10 mouse cellular contexts compared by ENCODE assay signal in the genomic region with DNA sequence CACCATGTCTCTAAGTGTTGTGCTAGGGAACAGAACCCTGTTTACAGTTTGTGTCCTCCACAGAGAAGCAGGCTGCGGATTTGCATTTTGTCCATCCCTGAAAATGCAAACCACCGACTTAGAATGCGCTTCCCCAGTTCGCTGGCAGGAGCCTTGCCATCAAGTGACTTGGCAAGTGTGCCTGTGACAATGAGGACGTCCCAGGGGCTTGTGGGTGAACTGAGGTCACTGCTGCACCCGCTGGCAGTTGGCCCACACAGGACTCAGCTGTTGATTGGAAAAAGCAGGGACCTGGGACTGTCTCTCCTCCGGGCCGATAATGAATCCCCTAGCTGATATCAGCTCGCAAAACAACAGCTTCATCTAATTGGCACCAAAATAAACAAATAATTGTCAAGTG. TPM values are rescaled to one million over a fixed set of nuclear protein-coding genes. Genes with fewer than 3 reads are reported as not detected.
DNase-seq lines count a peak whose midpoint lies in the region; ATAC-seq and TF ChIP-seq lines count a peak whose summit lies in the region.
"Had no signal": no experiment of that assay in that cellular context is flagged by ENCODE, and none has a peak within 500 bp of the region (broad histone marks: within the 10 kb centered on the region; RNA-seq: fewer than 3 reads in every experiment).

No protein-coding gene starts in this region.

- H3K36me3 ChIP-seq in lung, embryonic 14.5 days (ENCODE audit: insufficient read depth): no peaks in the 10 kb centered on the region
- H3K36me3 ChIP-seq in forebrain, postnatal 0 days (ENCODE audit: insufficient read depth): no peaks in the 10 kb centered on the region
- no peaks in the 10 kb centered on the region; the same call in 1 of the 2 replicates for H3K36me3 ChIP-seq in hindbrain, embryonic 10.5 days

- no peaks in the 10 kb centered on the region for H3K27me3 ChIP-seq in lung, embryonic 14.5 days (ENCODE audit: insufficient read depth, low read length)
- no peaks in the 10 kb centered on the region for H3K27me3 ChIP-seq in forebrain, postnatal 0 days (ENCODE audit: insufficient read depth, low read length)
- no peaks in the 10 kb centered on the region for H3K27me3 ChIP-seq in hindbrain, embryonic 10.5 days (ENCODE audit: insufficient read depth, poor library complexity, severe bottlenecking)

- H3K27ac ChIP-seq in lung, embryonic 14.5 days (ENCODE audit: low read depth): no peak overlapping the region
- H3K27ac ChIP-seq in forebrain, postnatal 0 days (ENCODE audit: low read depth, low read length): no peak overlapping the region
- no peak overlapping the region for H3K27ac ChIP-seq in hindbrain, embryonic 10.5 days
- H3K27ac ChIP-seq: macrophage had no signal

- 39% methylated on average over 9 of the region's 9 CpGs for WGBS in lung, embryonic 14.5 days
- WGBS in lung, adult 2 months: 34% methylated on average over 9 of the region's 9 CpGs
- WGBS in forebrain, postnatal 0 days: 13% methylated on average over 9 of the region's 9 CpGs
- WGBS in hindbrain, embryonic 10.5 days: 37% methylated on average over 9 of the region's 9 CpGs

- H3K4me3 ChIP-seq in lung, embryonic 14.5 days (ENCODE audit: low read depth, low read length): no peak overlapping the region
- no peak overlapping the region for H3K4me3 ChIP-seq in lung, adult 2 months (replicated peaks; ENCODE audit: extremely low read depth, low read depth, low read length)
- H3K4me3 ChIP-seq in forebrain, postnatal 0 days (ENCODE audit: low read depth, low read length): no peak overlapping the region
- no peak overlapping the region for H3K4me3 ChIP-seq in hindbrain, embryonic 10.5 days

- TF ChIP-seq POLR2A in lung, adult 2 months (IDR thresholded peaks at IDR 0.05; ENCODE audit: borderline replicate concordance, extremely low read depth, low read depth, low read length): no peak

- no peaks in the 10 kb centered on the region for H3K9me3 ChIP-seq in lung, embryonic 14.5 days (ENCODE audit: low read depth, low read length)
- no peaks in the 10 kb centered on the region for H3K9me3 ChIP-seq in forebrain, postnatal 0 days (ENCODE audit: low read length)
- H3K9me3 ChIP-seq in hindbrain, embryonic 10.5 days: no peaks in the 10 kb centered on the region

- no peak for ATAC-seq in lung, embryonic 14.5 days (ENCODE audit: insufficient read depth)
- ATAC-seq in forebrain, postnatal 0 days: peak; percentile 70

- peak; percentile 54 for DNase-seq in lung, embryonic 14.5 days
- DNase-seq in lung, adult 2 months: no peak
- DNase-seq in forebrain, postnatal 0 days: peak; percentile 58
- DNase-seq in hindbrain, embryonic 10.5 days (ENCODE audit: low spot score): peak; percentile 15
- DNase-seq in left cerebral cortex, adult 18-20 months (ENCODE audit: low spot score in 2 of 2): peak; percentile 43 to 49
- peak; percentile 5 for DNase-seq in retina, postnatal 7 days (ENCODE audit: low read depth, low spot score)
- DNase-seq in thymus, adult 18-20 months: no peak
- no peak for DNase-seq in thymus, postnatal 25 days

- no peak overlapping the region for H3K4me2 ChIP-seq in lung, embryonic 14.5 days
- H3K4me2 ChIP-seq in forebrain, postnatal 0 days (ENCODE audit: low read depth): no peak overlapping the region

- TF ChIP-seq CTCF in lung, embryonic 14.5 days (IDR thresholded peaks at IDR 0.05; ENCODE audit: low read depth): no peak
- no peak for TF ChIP-seq CTCF in lung, adult 2 months (IDR thresholded peaks at IDR 0.05; ENCODE audit: insufficient read depth, low read length)
- TF ChIP-seq CTCF in forebrain, postnatal 0 days (IDR thresholded peaks at IDR 0.05; ENCODE audit: low read depth): no peak

- no peak overlapping the region for H3K9ac ChIP-seq in lung, embryonic 14.5 days
- H3K9ac ChIP-seq in forebrain, postnatal 0 days: 0 out of 2 replicates have a peak overlapping the region, but pooled peaks have one; percentile 6

- H3K4me1 ChIP-seq in lung, embryonic 14.5 days (ENCODE audit: insufficient read depth): 0 out of 2 replicates have a peak, but pooled peaks cover 6% of the 10 kb centered on the region
- no peaks in the 10 kb centered on the region; the same call in 1 of the 2 replicates for H3K4me1 ChIP-seq in lung, adult 2 months (ENCODE audit: control insufficient read depth, insufficient read depth, low read length)
- peaks cover 9% of the 10 kb centered on the region; the same call in 1 of the 2 replicates for H3K4me1 ChIP-seq in forebrain, postnatal 0 days (ENCODE audit: insufficient read depth)
- H3K4me1 ChIP-seq in hindbrain, embryonic 10.5 days (replicated peaks): peaks cover 8% of the 10 kb centered on the region; the same call in 1 of the 2 replicates

RNA-seq across cellular contexts. Expression of a gene that starts 30.4 kb away (rescaled TPM):
- polyA plus RNA-seq in lung, embryonic 14.5 days (2014; fragmentation: Nextera tagmentation; extraction: Ambion mirVana): 7.1 TPM in 2 replicates
- polyA plus RNA-seq in lung, adult 2 months (2012; rRNA removed): 24.5 and 31.5 TPM in 2 replicates
- 1.5 and 2.2 TPM in 2 replicates for total RNA-seq in forebrain, postnatal 0 days (2014; rRNA removed)
- 1.8 and 2.5 TPM in 2 replicates for polyA plus RNA-seq in forebrain, postnatal 0 days (2015; fragmentation: Nextera tagmentation; extraction: Ambion mirVana)
- polyA plus RNA-seq in hindbrain, embryonic 10.5 days (2016; fragmentation: Nextera tagmentation; extraction: Ambion mirVana): 1.6 and 2.8 TPM in 2 replicates
- 1 to 10 TPM; 2.1 to 3.5 TPM for total RNA-seq in left cerebral cortex, adult 18-20 months (2021)
- total RNA-seq: MEL had no signal

Comparison
In these comparisons a context has a peak if more than half of its experiments do, and no peak if none do; other contexts are left out.
1. DNase-seq: peak in lung, embryonic 14.5 days (single experiment), forebrain, postnatal 0 days (single experiment), hindbrain, embryonic 10.5 days (single experiment), left cerebral cortex, adult 18-20 months (2 of 2) and retina, postnatal 7 days (single experiment); none in lung, adult 2 months (single experiment), thymus, adult 18-20 months (0 of 2) and thymus, postnatal 25 days (single experiment).